Mouse (Mus musculus) heart, adult 2 months (tissue): Measurements from ENCODE around the gene Sez6.

Source experiments
- CTCF ChIP-seq: fragments of 200-600 bp; IDR thresholded peaks from 2 replicates; pipeline ENCODE4 v1.8.1; 2022; ENCODE audit warnings: antibody characterized with exemption, mild to moderate bottlenecking, moderate library complexity
- EP300 ChIP-seq: fragments of 200-500 bp; IDR thresholded peaks from 2 replicates; pipeline ENCODE4 v1.6.1; 2011; ENCODE audit warnings: low read depth, low read length, control low read depth; ENCODE audit not compliant: insufficient read depth
- POLR2A ChIP-seq: fragments of 200-500 bp; IDR thresholded peaks from 2 replicates; pipeline ENCODE4 v1.6.1; 2011; ENCODE audit warnings: mild to moderate bottlenecking, low read depth, low read length, control low read depth; ENCODE audit not compliant: insufficient read depth

GRCm38 (mm10) chr11:77887373-77887960, 43.1 kb upstream of the Sez6 start:
- TF ChIP-seq POLR2A, result no peak
- TF ChIP-seq CTCF, result no peak
- TF ChIP-seq EP300, result no peak
